Mouse (Mus musculus) heart, adult 2 months (tissue): ENCODE data around the gene Itgam.

Experiments used
- CTCF ChIP-seq: fragments of 200-600 bp; IDR thresholded peaks from 2 replicates; pipeline ENCODE4 v1.8.1; 2022; ENCODE audit warnings: antibody characterized with exemption, mild to moderate bottlenecking, moderate library complexity
- EP300 ChIP-seq: fragments of 200-500 bp; IDR thresholded peaks from 2 replicates; pipeline ENCODE4 v1.6.1; 2011; ENCODE audit warnings: low read depth, low read length, control low read depth; ENCODE audit not compliant: insufficient read depth
- POLR2A ChIP-seq: fragments of 200-500 bp; IDR thresholded peaks from 2 replicates; pipeline ENCODE4 v1.6.1; 2011; ENCODE audit warnings: mild to moderate bottlenecking, low read depth, low read length, control low read depth; ENCODE audit not compliant: insufficient read depth

DNA sequence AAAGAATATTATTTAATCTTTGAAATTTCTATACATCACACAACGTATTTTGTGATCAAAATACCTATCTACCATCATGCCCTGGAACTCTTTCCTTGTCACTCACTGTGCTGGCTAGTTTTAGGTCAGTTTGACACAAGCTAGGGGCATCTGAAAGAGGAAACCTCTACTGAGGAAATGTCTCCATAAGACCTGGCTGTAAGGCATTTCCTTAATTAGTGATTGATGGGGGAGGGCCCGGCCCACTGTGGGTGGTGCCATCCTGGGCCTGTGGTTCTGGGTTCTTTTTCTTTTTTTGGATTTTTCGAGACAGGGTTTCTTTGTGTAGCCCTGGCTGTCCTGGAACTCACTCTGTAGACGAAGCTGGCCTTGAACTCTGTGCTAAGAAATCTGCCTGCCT lies 3.3 kb upstream of the Itgam start:
- no peak for TF ChIP-seq CTCF
- TF ChIP-seq POLR2A, result no peak
- no peak for TF ChIP-seq EP300
